Mouse (Mus musculus) left cerebral cortex, postnatal 25 days (tissue): ENCODE data around the gene Cgrrf1. TPM values are rescaled to one million over a fixed set of nuclear protein-coding genes. Genes with fewer than 3 reads are reported as not detected.
A peak's percentile ranks its signal among the peaks of the same experiment; 100 is the strongest.
"Not testable (repeated sequence)": the region's sequence is repeated elsewhere in the genome, so short reads cannot be mapped to it uniquely, and the experiment has no call there.

Source experiments
- DNase-seq, 2 experiments: peaks; one replicate each; pipeline ENCODE4 v3.0.0; 2022; ENCODE audit warnings: low spot score in 2 of 2, mixed read lengths in 1 of 2
- intact Hi-C: fragments of 180-260 bp; cut with DNase I; formaldehyde crosslinking; loops from one replicate; pipeline ENCODE4 v1.15.1; 2025
- total RNA-seq, 2 experiments: library from RNA; stranded (reverse); gene quantifications; 2 replicates each; pipeline ENCODE4 v1.2.3; 2021

Gene Cgrrf1
- 10 to 100 TPM; 33.0 to 35.7 TPM for total RNA-seq

GRCm38 (mm10) chr14:46831837-46832333 is at the start of gene Cgrrf1:
TSS of gene Cgrrf1 (plus strand) at chr14:46832125.
- DNase-seq: peak; percentile 92 to 98
- intact Hi-C loops: loop anchor here (1.0 to 5.0 kb wide), 2 partner anchors 10 to 255 kb away; partner anchors contain the start of gene Gmfb

- intact Hi-C loops: no loop called here
- no peak for DNase-seq
These were observed 49.6 kb upstream of the Cgrrf1 start for GRCm38 (mm10) chr14:46782187-46782828.

GRCm38 (mm10) chr14:46783327-46783926 is 48.5 kb upstream of the Cgrrf1 start:
- intact Hi-C loops: no loop called here
- no peak for DNase-seq

GRCm38 (mm10) chr14:46785247-46785646 is 46.7 kb upstream of the Cgrrf1 start:
- no peak for DNase-seq
- intact Hi-C loops: no loop called here

- intact Hi-C loops: no loop called here
These were observed 44.5 kb upstream of the Cgrrf1 start for GRCm38 (mm10) chr14:46787454-46787786.

GRCm38 (mm10) chr14:46787787-46788504 is 44.0 kb upstream of the Cgrrf1 start, which contains the start of gene Cnih1:
TSS of gene Cnih1 (minus strand) at chr14:46788411.
- peak; percentile 88 to 91 for DNase-seq
- intact Hi-C loops: loop anchor here (1.0 kb wide), 1 partner anchor 33 kb away; no protein-coding TSS in a partner anchor

More at GRCm38 (mm10) chr14:46787454-46787786, 44.5 kb upstream of the Cgrrf1 start:
- no peak for DNase-seq

GRCm38 (mm10) chr14:46788505-46788901 is 43.4 kb upstream of the Cgrrf1 start:
- DNase-seq: no peak
- intact Hi-C loops: loop anchor here (1.0 kb wide), 1 partner anchor 33 kb away; no protein-coding TSS in a partner anchor

GRCm38 (mm10) chr14:46790303-46790702 is 41.6 kb upstream of the Cgrrf1 start:
- DNase-seq: no peak
- intact Hi-C loops: no loop called here

- no peak for DNase-seq
- intact Hi-C loops: no loop called here
These were observed 41.2 kb upstream of the Cgrrf1 start for GRCm38 (mm10) chr14:46790723-46791122.

GRCm38 (mm10) chr14:46794157-46794556 is 37.8 kb upstream of the Cgrrf1 start:
- DNase-seq: no peak
- intact Hi-C loops: no loop called here

- DNase-seq: no peak
- intact Hi-C loops: no loop called here
These were observed 31.1 kb upstream of the Cgrrf1 start for GRCm38 (mm10) chr14:46800684-46801345.

- intact Hi-C loops: no loop called here
- no peak for DNase-seq
These were observed 28.7 kb upstream of the Cgrrf1 start for GRCm38 (mm10) chr14:46803259-46803658.

- DNase-seq: no peak
- intact Hi-C loops: no loop called here
These were observed 28.1 kb upstream of the Cgrrf1 start for GRCm38 (mm10) chr14:46803791-46804190.

- DNase-seq: no peak
- intact Hi-C loops: no loop called here
These were observed 25.7 kb upstream of the Cgrrf1 start for GRCm38 (mm10) chr14:46806186-46806585.

GRCm38 (mm10) chr14:46807927-46808326 is 24.0 kb upstream of the Cgrrf1 start:
- DNase-seq: no peak
- intact Hi-C loops: no loop called here

GRCm38 (mm10) chr14:46815640-46816039 is 16.3 kb upstream of the Cgrrf1 start:
- no peak for DNase-seq
- intact Hi-C loops: no loop called here

GRCm38 (mm10) chr14:46816916-46817622 is 14.9 kb upstream of the Cgrrf1 start:
- no peak for DNase-seq
- intact Hi-C loops: no loop called here

GRCm38 (mm10) chr14:46818743-46819142 is 13.2 kb upstream of the Cgrrf1 start:
- intact Hi-C loops: no loop called here
- no peak for DNase-seq

GRCm38 (mm10) chr14:46819961-46820360 is 12.0 kb upstream of the Cgrrf1 start:
- intact Hi-C loops: not testable (repeated sequence)

More at GRCm38 (mm10) chr14:46819961-46820360, 12.0 kb upstream of the Cgrrf1 start:
- not testable (repeated sequence) for DNase-seq
